Mouse (Mus musculus) embryonic fibroblast, embryonic 13.5 days (primary cell): ENCODE measurements around the gene Ipo13.

Experiments
- CTCF ChIP-seq: IDR thresholded peaks from 2 replicates; pipeline ENCODE4 v1.5.1; 2011; ENCODE audit warnings: mild to moderate bottlenecking, control low read depth, low read length, moderate library complexity, borderline replicate concordance; ENCODE audit not compliant: insufficient read depth
- POLR2A ChIP-seq: IDR thresholded peaks from 2 replicates; pipeline ENCODE4 v1.6.1; 2011; ENCODE audit warnings: low read depth, mild to moderate bottlenecking, control low read depth, low read length, moderate library complexity

DNA sequence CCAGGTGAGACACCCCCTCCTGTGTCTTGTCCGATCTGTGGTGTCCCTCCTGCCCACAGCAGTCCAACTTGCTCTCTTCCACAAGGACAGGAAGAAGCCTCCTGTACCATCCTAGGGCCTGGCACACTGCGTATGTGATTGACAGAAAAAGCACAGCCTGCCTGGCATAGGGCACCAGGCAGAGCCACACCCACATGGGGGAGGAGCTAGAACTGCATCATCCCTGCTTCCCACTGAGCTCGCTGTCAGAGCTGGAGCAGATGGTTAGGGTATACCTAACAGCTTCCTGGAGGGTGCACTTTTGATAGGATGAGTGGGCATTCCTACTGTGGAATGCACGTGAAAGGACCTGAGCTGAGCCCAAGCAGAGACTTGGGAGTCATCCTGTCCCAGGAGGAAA lies 52.0 kb downstream of the Ipo13 start:
- no peak for TF ChIP-seq CTCF
- no peak for TF ChIP-seq POLR2A
